Mouse (Mus musculus) adrenal gland, postnatal 25 days (tissue): ENCODE measurements at regions not wholly inside any gene's neighbourhood (a gene's known extent, or its start where the extent isn't known, plus 50 kb on each side); places are given as distances from the start of the nearest gene placed in this dataset.
"Not testable (repeated sequence)": the region's sequence is repeated elsewhere in the genome, so short reads cannot be mapped to it uniquely, and the experiment has no call there.

Experiments used
- DNase-seq: peaks from one replicate; pipeline ENCODE4 v3.0.0; 2021; ENCODE audit warnings: mixed read lengths

DNA sequence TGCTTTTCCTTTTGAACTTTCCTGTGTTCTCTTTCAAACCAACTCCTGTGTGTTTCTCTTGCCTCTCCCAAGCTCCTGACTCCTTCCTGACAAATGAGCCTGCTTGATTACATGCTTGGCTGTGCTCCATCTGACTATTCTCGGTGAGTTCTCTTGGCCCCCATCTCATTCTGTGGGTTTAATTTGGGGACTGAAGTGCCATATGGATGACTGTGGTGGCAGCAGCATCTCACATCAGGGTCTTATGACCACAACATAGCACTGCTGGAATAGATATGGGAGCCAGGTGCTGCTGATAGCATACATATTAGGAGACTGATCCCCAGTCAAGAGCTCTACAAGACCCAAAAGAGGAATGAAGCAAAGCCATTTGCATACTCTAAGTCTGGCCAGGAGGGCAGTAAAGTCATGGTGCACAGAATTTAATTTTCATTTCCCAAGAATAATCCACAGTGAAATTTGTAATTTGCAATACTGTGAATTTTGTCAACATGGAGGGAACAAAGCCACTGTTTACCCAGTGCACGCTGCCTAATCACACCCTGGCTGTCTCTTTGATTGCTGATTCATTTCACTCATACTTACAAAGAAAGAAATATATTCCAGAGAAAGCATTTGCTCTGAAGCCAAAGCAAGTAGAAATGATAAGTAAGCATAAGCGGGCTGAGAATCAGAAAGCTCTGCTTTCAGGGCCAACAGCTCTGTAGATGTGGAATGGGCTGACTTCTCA is 1478.4 kb upstream of the Gm7489 start:
- no peak for DNase-seq

DNA sequence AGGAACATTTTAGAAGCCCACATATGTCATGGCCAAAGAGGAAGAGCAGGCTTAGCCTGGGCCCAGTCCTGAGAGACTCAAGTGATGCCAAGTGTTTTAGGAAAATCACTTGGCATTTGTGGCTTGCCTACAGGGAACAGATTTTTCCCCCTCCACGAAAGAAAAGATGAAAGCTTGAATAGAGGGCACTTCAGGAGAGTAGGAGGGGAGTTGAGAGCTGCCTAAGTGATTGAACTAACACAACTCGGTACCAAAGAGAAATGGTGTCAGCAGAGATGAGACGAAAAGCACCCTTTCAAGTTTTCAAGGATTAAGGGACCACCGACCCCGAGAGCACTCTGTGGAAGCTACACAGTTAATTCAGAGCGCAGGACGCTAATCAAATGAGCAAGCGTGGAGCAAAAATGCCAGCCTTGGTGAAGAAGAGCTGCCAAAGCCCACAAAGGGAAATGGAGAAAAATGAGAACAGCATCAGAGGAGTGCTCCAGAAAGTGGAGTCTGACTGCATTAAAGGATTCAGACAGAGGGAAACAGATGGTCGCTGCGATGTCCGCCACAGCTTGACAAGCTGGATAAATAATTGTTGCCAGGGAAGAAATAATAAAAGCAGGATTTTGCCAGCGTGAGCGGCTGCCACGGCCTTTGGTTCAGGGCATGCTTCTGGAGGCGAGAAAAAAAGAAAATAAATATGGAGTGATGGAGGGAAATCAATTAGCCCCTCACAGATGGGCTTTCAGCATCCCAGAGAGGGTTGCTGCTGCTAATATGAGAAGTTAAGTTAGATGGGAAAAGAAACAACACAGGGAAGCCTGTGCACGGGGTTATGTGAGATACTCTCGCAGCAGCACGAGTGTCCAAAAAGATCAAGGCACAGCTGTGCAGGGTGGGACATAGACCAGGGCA is 1471.6 kb upstream of the Gm7489 start:
- DNase-seq: no peak

DNA sequence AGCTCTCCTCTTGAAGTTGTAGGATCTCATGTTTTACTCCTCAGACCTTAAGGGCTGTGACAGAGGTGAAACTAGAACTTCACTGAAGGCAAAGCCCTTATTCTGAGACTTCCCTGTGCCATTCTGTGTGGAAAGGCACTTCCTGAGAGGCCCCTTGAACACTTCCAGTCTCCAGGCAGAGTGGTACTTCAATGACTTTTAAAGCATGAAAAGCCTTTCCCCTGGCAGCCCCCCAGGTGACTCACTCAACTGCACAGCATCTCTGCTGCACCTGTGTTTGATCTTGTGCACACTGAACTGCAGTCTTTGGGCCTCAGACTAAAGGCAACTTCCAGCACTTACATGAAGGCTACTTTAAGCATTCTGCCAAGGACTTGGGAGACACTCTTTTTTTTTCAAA is 1458.7 kb upstream of the Gm7489 start:
- DNase-seq: no peak

DNA sequence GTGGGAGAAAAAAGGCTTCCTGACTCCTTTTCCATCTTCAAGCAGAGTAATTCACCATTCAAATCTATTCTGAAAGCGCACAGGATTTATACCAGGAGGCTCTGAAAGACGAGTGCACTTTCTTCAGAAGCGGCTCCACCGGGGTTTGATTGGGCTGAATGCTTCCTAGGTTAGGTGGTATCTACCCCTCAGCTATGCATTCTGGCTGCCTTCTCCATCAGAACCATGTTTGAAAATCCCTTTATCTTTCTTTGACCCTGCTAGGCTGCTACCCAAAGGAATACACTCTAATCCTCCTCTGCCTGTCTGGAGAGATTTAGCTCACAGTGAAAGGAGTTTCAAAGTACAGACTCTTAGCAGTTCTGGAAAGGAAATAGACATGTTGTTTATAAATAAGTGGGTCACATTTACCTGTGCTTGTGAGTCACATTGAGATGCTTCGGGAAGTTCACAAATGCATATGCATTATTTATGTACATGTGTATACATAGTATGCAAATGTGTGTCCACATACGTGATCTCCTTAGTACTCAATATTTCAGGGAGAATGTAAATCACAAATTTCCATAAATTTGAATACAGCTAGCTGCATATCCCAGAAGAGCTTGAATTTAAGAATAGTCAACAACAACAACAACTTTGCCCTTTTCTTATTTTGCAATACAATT is 1454.1 kb upstream of the Gm7489 start:
- DNase-seq: no peak

DNA sequence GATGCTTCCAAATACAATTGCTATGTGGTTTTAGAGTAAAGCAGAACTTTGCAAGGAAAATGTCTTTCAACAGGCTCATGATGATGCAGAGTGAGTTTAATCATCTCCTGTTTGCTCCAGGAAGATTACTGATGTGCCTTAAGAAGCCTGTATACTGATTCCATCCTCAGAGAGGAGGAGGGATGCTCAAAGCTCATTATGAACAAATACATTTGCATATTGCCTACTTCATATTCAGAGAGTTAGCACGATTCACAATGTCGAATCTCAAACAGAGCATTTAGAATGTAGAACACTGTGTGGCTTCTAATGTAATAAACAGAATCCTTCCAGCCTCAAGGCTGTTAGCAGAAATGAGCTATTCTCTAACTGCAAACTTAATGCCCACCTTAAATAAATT is 1451.1 kb upstream of the Gm7489 start:
- DNase-seq: no peak

DNA sequence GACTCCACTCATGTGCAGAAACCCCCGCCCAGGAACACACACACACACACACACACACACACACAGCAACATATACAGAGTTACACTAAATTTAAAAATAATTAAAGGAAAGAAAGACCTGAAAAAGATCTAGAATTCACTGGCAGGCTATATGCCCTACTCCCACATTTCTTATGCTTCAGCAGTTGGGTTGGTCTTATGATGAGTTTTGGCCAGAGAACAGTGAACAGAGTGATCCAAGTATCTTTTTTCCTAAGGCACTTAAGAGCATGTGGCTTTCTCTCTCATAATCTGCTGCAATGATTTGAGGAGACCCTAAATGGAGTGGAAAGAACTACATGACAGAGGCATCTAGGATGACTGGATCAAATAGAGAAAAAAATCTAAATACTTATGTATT is 1446.3 kb upstream of the Gm7489 start:
- no peak for DNase-seq

DNA sequence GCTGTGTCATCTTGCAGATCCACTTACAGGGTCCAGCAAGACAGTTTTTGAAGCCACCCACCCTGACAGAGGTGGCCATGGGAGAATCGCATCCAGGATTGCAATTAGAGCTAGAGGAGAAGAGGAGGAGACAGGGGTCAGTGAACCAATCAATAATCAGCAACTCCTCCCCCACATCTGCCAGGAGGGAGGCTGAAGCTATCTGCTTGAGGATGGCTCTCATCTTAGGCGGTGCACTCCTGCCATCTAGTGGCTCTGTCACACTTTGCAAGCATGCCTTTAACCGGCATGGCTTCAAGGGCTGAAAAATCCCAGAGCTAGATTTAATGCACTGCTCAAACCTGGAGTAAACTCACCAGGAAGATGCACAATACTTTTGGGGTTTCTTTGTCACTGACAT is 1425.9 kb upstream of the Gm7489 start:
- DNase-seq: peak; percentile 71

DNA sequence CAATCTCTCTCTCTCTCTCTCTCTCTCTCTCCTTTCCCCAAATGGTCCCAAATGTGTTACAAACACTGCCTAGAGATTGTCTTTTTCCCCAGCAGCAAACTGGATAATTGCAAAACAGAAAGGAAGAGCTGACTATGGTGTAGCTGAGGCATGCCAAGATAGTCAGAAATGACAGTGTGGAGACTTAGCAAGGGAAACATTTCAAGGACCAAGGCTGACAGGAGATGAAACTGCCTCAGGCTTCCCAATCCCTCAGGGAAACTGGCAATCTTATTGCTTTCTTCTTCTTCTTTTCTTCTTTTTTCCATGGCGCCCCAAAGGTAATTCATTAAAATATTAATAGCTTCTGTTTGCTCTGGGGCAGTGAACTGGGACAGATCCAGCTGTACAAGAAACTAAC is 1425.4 kb upstream of the Gm7489 start:
- no peak for DNase-seq

DNA sequence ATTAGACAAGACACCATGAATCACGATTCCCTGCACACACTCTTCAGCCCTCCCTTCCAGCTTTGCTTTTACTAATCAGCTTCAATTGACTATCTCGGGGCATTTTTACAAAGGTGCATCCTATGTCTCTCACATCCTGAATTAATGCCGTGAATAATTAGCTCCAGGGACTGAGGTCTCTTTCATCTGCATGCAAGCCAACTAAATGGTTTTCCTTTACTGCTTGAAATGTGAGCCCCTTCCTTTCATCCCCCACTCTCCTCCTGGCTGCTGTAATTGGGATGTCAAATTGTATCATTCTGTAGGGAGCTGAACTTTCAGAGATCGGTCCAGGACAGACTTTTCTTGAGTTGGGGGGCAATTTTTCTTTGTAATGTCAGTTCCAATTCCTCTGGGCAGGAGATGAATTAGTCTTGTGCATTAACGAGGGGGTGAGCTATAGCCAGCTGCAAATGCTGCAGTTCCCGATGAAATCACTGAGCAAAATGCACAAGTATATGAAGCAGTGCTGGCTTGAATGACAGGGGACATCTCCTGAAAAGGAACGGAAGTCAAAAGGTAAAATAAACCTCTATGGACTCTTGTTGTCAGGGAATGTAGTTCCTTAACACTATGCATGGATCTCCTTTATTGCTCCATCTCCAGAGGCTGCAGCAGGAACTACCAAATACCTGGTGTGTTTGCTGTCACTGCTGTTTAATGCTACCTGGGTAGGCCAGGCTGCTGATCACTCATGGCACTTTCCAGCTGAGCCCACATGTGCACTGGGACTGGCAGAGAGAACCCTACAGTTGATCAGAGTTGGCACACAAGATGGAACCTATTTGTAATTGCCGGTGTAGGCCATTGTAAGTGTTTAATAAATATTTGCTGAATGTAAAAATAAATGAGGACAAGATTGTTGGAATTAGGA is 1420.2 kb upstream of the Gm7489 start:
- DNase-seq: no peak

DNA sequence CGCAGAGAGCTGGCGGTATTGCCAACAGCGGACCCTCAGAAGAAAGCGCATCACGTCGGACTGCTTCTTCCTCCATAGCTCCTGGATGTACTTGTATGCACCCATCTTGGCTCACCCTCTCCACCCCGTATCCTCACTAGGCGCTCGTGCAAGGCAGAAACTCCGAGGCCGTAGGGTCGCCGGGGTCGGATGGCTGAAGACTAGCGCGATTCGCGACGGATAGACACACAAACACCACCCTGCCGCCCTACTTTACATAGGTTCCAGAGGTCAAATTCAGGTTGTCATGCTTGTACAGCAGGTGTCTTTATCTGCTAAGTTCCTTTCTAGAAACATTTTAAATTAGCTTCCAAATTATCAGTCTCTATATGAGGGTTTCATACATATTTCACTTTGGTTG is 1406.6 kb upstream of the Gm7489 start:
- not testable (repeated sequence) for DNase-seq

DNA sequence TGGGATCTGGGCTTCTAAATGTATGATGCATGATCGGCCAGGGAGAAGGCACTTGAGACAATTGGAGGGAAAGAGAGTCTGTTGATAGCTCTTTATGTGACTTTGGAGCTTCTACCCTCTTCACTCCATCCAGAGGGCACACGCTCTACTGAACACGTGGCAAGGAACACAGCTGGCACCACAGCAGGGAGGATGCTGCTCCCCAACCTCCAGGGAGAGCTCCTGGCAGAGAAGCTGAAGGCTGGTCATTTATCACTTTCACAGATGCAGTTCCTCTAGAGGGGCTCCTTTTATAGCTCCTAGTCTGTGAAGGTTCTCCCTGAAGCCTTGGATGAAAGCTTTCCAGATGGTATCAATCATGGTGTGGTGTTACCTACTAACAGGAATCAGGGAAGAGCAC is 1403.9 kb upstream of the Gm7489 start:
- DNase-seq: no peak

DNA sequence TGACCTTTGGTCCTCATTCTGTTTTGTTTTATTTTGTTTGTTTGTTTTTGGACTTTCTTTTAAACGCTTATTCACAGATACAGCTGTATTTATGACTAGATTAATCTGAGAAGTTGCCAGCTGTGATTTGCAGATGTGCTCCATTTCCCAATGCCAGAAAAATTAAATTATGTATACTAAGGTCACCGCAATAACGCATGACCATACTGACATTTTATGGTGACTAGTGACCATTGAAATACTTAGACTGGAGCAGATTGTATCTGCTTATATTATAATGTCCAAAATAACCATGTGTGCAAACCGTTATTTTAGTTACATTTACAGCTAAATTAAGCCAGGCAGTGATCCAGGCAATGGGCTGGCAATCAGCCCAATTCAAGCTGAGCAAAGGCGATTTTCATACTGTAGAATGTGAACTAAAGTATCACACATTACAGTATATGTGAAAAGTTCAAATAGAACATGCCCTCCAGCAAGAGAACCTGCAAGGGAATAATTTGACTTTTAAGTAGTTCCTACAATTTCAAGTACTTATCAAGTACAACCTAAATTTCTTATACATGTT is 1401.0 kb upstream of the Gm7489 start:
- DNase-seq: no peak

DNA sequence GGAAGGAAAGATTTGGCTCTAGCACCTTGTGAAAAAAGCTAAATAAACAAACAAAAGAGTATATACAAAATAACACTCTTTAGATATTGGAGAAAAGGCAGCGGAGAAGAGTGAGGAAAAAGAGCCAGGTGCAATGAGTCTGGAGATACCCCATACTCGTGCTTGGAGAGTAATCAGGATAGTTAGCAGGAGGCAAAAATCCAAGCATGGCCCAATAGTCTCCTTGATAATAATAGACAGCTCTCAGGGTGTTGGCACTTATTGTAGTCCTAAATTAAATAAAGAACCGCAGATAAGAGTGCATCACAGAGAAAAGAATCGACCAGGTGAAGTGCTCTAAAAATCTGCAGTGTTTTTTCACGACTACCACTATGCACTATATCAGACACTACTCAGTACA is 1400.4 kb upstream of the Gm7489 start:
- no peak for DNase-seq

DNA sequence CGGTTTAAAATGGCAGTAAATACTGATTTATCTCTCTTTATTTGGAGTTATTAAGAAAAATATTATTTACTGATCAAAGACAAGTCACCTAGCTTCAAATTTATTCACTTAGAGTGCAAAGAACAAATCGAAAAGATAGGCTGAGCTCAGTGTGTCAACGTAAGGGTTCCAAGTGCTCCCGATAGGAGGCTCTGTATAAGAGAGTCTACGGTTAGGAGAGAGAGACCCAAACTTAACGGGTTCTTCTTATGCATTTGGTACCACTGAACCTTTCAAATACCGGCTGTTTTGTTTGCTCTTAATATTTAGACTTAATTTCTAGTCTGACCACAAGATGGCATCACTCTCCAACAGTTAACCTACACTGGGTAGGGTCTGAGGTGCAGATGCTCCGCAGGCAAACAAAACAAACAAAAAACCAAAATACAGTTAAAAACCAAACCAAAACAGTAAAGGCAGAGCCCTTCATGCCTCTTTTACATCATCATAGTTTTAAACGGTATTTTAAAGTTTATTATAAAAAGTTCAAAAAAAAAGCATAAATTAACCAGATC is 1379.4 kb upstream of the Gm7489 start:
- no peak for DNase-seq

DNA sequence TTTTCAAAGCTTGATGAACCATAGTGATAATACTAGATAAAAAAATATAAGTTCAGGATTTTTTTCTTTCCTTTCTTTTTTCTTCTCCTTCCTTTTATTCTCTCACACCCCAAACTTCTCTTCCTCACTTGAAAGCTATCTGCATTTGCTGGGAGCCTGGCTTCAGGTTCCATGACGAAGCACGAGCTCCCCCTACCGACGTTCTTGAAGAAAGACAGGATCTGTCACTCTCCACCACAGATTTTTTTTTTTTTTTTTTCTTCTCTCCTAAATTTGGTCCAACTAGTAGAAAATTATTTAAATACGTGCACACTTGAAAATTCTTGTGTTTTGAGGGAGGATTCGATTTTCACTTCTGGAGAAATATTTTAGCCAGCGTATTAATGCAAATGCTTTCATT is 1377.8 kb upstream of the Gm7489 start:
- peak; percentile 56 for DNase-seq

DNA sequence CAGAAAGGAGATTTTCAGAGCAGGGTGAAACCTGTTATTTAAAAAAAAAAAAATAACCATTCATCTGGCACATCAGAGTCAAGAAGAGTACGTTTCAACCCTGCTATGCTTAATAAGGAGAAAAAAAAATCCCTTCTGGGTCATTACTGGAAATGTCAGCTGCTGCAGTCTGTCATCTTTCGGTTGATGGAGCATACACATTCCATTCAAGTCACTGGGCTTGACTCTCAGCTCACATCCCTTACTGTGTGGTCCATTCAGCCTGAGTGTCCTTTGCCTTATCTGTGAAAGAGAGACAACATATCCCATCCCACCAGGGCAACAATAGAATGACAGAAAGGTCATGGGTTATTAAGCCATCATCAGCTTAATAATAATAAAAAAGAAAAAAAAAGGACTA is 1376.1 kb upstream of the Gm7489 start:
- DNase-seq: no peak

DNA sequence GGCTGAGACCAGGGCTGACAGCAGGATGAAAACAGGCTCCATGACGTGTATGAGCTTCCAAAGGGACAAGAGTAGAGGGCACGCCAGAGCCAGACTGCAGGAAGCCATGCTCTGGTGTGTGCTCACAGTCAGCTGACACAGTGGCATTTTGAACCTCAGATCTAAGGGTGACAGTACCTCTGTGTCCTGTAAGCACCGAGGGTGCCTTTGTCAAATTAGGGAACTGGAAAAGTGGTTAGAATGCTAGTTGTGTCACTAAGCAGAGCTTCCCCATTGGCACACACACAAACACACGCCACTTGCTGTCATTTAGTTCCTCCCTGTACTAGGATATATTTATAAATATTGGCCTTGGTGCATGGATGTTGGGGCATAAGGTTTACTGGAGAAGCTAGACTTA is 1374.6 kb upstream of the Gm7489 start:
- no peak for DNase-seq

DNA sequence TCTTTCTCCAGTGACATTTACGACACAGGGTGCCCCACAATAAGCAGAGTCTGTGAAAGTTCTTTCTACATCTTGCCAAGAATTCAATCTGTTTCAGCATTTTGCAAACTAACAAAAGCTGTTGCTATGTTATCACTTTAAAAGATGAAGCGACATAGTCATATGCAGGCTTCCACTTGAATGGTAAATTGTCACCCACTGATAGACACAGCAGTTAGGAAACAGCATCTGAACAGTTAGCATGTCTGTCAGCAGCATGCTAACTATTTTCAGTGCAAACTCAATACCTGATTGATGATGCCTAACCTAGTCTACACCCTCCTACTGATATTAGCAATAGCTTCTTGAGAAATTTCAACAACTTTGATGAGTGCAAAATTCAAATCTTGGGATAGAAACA is 1348.1 kb upstream of the Gm7489 start:
- no peak for DNase-seq

DNA sequence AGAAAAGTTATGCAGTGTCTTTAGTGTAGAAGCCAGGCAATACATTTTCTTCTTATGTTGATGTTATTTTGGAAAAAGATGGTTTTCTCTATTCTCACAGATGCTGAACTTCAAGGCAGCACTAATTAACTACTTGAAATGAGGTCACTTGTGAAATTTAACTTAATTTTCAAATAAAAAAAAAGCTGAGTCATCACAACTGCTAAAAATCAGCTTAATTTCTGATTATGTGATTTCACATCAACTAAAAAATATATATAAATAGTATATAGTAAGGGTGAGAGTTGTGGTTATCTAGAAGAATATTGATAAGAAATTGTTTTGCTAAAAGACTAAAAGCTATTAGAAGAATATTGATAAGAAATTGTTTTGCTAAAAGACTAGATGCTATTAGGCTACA is 1326.0 kb upstream of the Gm7489 start:
- no peak for DNase-seq

DNA sequence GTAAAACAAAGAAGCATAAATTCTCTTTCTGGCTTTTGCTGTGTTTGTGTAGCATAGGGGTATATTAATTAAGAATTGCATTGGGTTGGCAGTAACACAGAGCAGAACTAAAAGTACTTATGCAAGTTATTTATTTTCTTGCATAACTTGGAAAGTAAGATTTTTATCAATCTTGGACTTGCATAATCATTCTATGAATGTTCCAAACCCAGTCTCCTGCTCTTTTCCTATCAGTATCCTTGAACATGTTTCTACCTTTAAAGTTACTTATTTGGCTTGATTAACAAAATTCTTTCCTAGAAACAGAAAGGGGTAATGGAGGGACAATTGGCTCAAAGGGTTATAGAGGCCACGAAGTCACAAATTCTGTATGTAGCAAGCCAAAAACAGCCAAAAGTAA is 1320.6 kb upstream of the Gm7489 start:
- no peak for DNase-seq

DNA sequence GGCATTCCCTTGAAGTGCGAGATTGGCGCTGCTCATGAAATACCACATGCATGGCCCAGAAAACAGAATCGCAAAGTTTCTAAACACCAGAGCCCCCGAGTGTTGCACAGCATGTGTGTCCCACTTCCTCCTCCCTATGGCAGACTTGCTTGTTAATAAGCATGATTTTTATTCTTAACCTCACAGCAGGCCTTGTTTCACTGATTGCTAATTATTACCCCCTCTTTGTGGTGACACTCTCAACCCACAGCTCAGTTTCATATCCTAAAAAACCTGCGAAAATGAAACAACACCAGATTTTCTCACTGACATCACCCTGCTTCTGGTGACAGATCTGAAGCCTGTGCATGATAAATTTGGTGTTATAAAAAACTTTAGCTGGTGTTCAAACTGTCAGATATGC is 1319.3 kb upstream of the Gm7489 start:
- DNase-seq: no peak

DNA sequence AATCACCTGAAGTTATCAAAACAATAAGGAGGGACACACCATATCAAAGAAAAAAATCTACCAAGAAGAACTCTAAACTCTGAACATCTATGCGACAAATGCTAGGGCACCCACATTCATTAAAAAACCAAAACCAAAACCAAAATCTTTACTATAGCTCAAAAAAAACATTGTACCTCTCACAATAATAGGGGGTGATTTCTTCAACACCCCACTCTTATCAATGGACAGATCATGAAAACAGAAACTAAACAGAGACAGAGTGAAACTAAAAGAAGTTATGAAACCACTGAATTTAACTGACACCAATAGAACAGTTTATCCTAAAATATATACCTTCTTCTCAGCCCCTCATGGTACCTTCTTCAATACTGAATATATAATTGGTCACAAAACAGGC is 1314.5 kb upstream of the Gm7489 start:
- no peak for DNase-seq
